Mouse (Mus musculus): ENCODE results near the gene Olfr933. TPM values are rescaled to one million over a fixed set of nuclear protein-coding genes. Genes with fewer than 3 reads are reported as not detected.

Olfr933 gene
- not detected for polyA plus RNA-seq (2014; fragmentation: Illumina TruSeq; extraction: RNeasy Lipid Tissue Mini Kit (QIAGEN cat#74804); ENCODE audit: low read depth, low replicate concordance)

GRCm38 (mm10) chr9:38972013-38972412 lies at the start of gene Olfr933:
TSS of gene Olfr933 (plus strand) at chr9:38972313.

GRCm38 (mm10) chr9:38929509-38929908 lies 42.6 kb upstream of the Olfr933 start, which contains the start of gene Olfr930:
TSS of gene Olfr930 (plus strand) at chr9:38929809.

GRCm38 (mm10) chr9:38988215-38988614 lies 16.1 kb downstream of the Olfr933 start, which contains the start of gene Olfr934:
TSS of gene Olfr934 (minus strand) at chr9:38988315.

GRCm38 (mm10) chr9:38999583-38999982 lies 27.5 kb downstream of the Olfr933 start, which contains the start of gene Olfr935:
TSS of gene Olfr935 (minus strand) at chr9:38999683.

GRCm38 (mm10) chr9:39023277-39023676 lies 51.2 kb downstream of the Olfr933 start, which contains the start of gene Olfr146:
TSS of gene Olfr146 (minus strand) at chr9:39023377.

Other genes starting within 250 kb of the Olfr933 start
- gene Olfr920, start 220.0 kb upstream of the Olfr933 start, polyA plus RNA-seq (2014; fragmentation: Illumina TruSeq; extraction: RNeasy Lipid Tissue Mini Kit (QIAGEN cat#74804); ENCODE audit: low read depth, low replicate concordance) = 0.24 TPM
- not detected for gene Olfr921, start 199.2 kb upstream of the Olfr933 start, polyA plus RNA-seq (2014; fragmentation: Illumina TruSeq; extraction: RNeasy Lipid Tissue Mini Kit (QIAGEN cat#74804); ENCODE audit: low read depth, low replicate concordance)
- gene Olfr922, start 157.7 kb upstream of the Olfr933 start, polyA plus RNA-seq (2014; fragmentation: Illumina TruSeq; extraction: RNeasy Lipid Tissue Mini Kit (QIAGEN cat#74804); ENCODE audit: low read depth, low replicate concordance) = not detected
- gene Olfr923, start 145.8 kb upstream of the Olfr933 start, polyA plus RNA-seq (2014; fragmentation: Illumina TruSeq; extraction: RNeasy Lipid Tissue Mini Kit (QIAGEN cat#74804); ENCODE audit: low read depth, low replicate concordance) = not detected
- gene Olfr924, start 127.9 kb upstream of the Olfr933 start, polyA plus RNA-seq (2014; fragmentation: Illumina TruSeq; extraction: RNeasy Lipid Tissue Mini Kit (QIAGEN cat#74804); ENCODE audit: low read depth, low replicate concordance) = not detected
- gene Olfr26, start 117.3 kb upstream of the Olfr933 start, polyA plus RNA-seq (2014; fragmentation: Illumina TruSeq; extraction: RNeasy Lipid Tissue Mini Kit (QIAGEN cat#74804); ENCODE audit: low read depth, low replicate concordance) = not detected
- gene Olfr926, start 95.2 kb upstream of the Olfr933 start, polyA plus RNA-seq (2014; fragmentation: Illumina TruSeq; extraction: RNeasy Lipid Tissue Mini Kit (QIAGEN cat#74804); ENCODE audit: low read depth, low replicate concordance) = not detected
- not detected for gene Olfr930, start 42.5 kb upstream of the Olfr933 start, polyA plus RNA-seq (2014; fragmentation: Illumina TruSeq; extraction: RNeasy Lipid Tissue Mini Kit (QIAGEN cat#74804); ENCODE audit: low read depth, low replicate concordance)
- not detected for gene Olfr934, start 16.0 kb downstream of the Olfr933 start, polyA plus RNA-seq (2014; fragmentation: Illumina TruSeq; extraction: RNeasy Lipid Tissue Mini Kit (QIAGEN cat#74804); ENCODE audit: low read depth, low replicate concordance)
- gene Olfr935, start 27.4 kb downstream of the Olfr933 start, polyA plus RNA-seq (2014; fragmentation: Illumina TruSeq; extraction: RNeasy Lipid Tissue Mini Kit (QIAGEN cat#74804); ENCODE audit: low read depth, low replicate concordance) = not detected
- gene Olfr146, start 51.1 kb downstream of the Olfr933 start, polyA plus RNA-seq (2014; fragmentation: Illumina TruSeq; extraction: RNeasy Lipid Tissue Mini Kit (QIAGEN cat#74804); ENCODE audit: low read depth, low replicate concordance) = not detected
- not detected for gene Olfr937, start 92.6 kb downstream of the Olfr933 start, polyA plus RNA-seq (2014; fragmentation: Illumina TruSeq; extraction: RNeasy Lipid Tissue Mini Kit (QIAGEN cat#74804); ENCODE audit: low read depth, low replicate concordance)
- gene Olfr938, start 106.6 kb downstream of the Olfr933 start, polyA plus RNA-seq (2014; fragmentation: Illumina TruSeq; extraction: RNeasy Lipid Tissue Mini Kit (QIAGEN cat#74804); ENCODE audit: low read depth, low replicate concordance) = not detected
- gene Olfr27, start 155.8 kb downstream of the Olfr933 start, polyA plus RNA-seq (2014; fragmentation: Illumina TruSeq; extraction: RNeasy Lipid Tissue Mini Kit (QIAGEN cat#74804); ENCODE audit: low read depth, low replicate concordance) = not detected
- not detected for gene Olfr943, start 194.0 kb downstream of the Olfr933 start, polyA plus RNA-seq (2014; fragmentation: Illumina TruSeq; extraction: RNeasy Lipid Tissue Mini Kit (QIAGEN cat#74804); ENCODE audit: low read depth, low replicate concordance)
- not detected for gene Olfr944, start 229.6 kb downstream of the Olfr933 start, polyA plus RNA-seq (2014; fragmentation: Illumina TruSeq; extraction: RNeasy Lipid Tissue Mini Kit (QIAGEN cat#74804); ENCODE audit: low read depth, low replicate concordance)